Mouse (Mus musculus) C2C12 (cell line): ENCODE measurements around the gene Gm12216. TPM values are rescaled to one million over a fixed set of nuclear protein-coding genes. Genes with fewer than 3 reads are reported as not detected.
"Not testable (repeated sequence)": the region's sequence is repeated elsewhere in the genome, so short reads cannot be mapped to it uniquely, and the experiment has no call there.

Source experiments
- H3K27me3 ChIP-seq: one replicate; pipeline ENCODE4 v1.6.1; 2011; ENCODE audit not compliant: control insufficient read depth, insufficient read depth, insufficient read length
- H3K36me3 ChIP-seq: one replicate; pipeline ENCODE4 v1.6.1; 2011; ENCODE audit not compliant: control insufficient read depth, insufficient read depth
- H3K4me3 ChIP-seq: one replicate; pipeline ENCODE4 v1.5.1; 2011; ENCODE audit warnings: mild to moderate bottlenecking, control low read depth; ENCODE audit not compliant: poor library complexity, insufficient read depth, severe bottlenecking
- H3K79me2 ChIP-seq: one replicate; pipeline ENCODE4 v1.6.1; 2011; ENCODE audit not compliant: control insufficient read depth, insufficient read depth
- H3K79me3 ChIP-seq: one replicate; pipeline ENCODE4 v1.6.1; 2011; ENCODE audit warnings: low read depth, control low read depth
- H3ac ChIP-seq: one replicate; pipeline ENCODE3; 2011; ENCODE audit warnings: low read depth; ENCODE audit not compliant: control insufficient read depth, insufficient read length
- CEBPB ChIP-seq: IDR thresholded peaks from one replicate; pipeline ENCODE4 v1.6.1; 2011; ENCODE audit warnings: low read depth, mild to moderate bottlenecking, control low read depth, moderate library complexity
- CTCF ChIP-seq: IDR thresholded peaks from one replicate; pipeline ENCODE4 v1.5.1; 2011; ENCODE audit not compliant: control insufficient read depth, insufficient read depth, insufficient read length
- FOSL1 ChIP-seq: IDR thresholded peaks from one replicate; pipeline ENCODE4 v1.8.0; 2011; ENCODE audit warnings: mild to moderate bottlenecking, low read length; ENCODE audit not compliant: poor library complexity, insufficient read depth, severe bottlenecking
- MAX ChIP-seq: IDR thresholded peaks from one replicate; pipeline ENCODE4 v1.6.1; 2011; ENCODE audit warnings: mild to moderate bottlenecking, control low read depth
- MYOD1 ChIP-seq: IDR thresholded peaks from one replicate; pipeline ENCODE4 v1.6.1; 2011; ENCODE audit warnings: low read depth; ENCODE audit not compliant: control insufficient read depth, insufficient read length
- MYOG ChIP-seq: IDR thresholded peaks from one replicate; pipeline ENCODE4 v1.6.1; 2011; ENCODE audit not compliant: control insufficient read depth, insufficient read length; ENCODE audit errors: extremely low read depth
- USF1 ChIP-seq: IDR thresholded peaks from one replicate; pipeline ENCODE4 v1.6.1; 2011; ENCODE audit warnings: low read depth, mild to moderate bottlenecking, control low read depth, moderate library complexity
- polyA plus RNA-seq: library from polyadenylated mRNA; unstranded; fragments of >200 nt; fragmentation: generic; extraction: Trizol; gene quantifications from one replicate; pipeline ENCODE4 v1.2.1, GENCODE M21; 2012; ENCODE audit warnings: missing spikeins

Gm12216 gene
- polyA plus RNA-seq, 1 experiment = 0.49 TPM

- Histone ChIP-seq H3ac (no peak overlapping the region), H3K4me3 (no peak overlapping the region), H3K79me3 (no peaks in the 10 kb centered on the region), H3K36me3 (peaks cover 7% of the 10 kb centered on the region), H3K27me3 (no peaks in the 10 kb centered on the region), H3K79me2 (no peaks in the 10 kb centered on the region)
- no peak for TF ChIP-seq CEBPB
- TF ChIP-seq CTCF = no peak
- no peak for TF ChIP-seq MYOG
- no peak for TF ChIP-seq MAX
Measured at GRCm38 (mm10) chr11:53869172-53869571, 10.1 kb upstream of the Gm12216 start.

GRCm38 (mm10) chr11:53868323-53868722, 9.3 kb upstream of the Gm12216 start:
- not testable (repeated sequence) for H3K4me3 ChIP-seq, H3K79me3 ChIP-seq, H3K79me2 ChIP-seq, H3K36me3 ChIP-seq, H3ac ChIP-seq, H3K27me3 ChIP-seq

GRCm38 (mm10) chr11:53864724-53865310, 5.8 kb upstream of the Gm12216 start:
- not testable (repeated sequence) for H3K4me3 ChIP-seq, H3K27me3 ChIP-seq, H3ac ChIP-seq, H3K79me2 ChIP-seq, H3K79me3 ChIP-seq, H3K36me3 ChIP-seq

DNA sequence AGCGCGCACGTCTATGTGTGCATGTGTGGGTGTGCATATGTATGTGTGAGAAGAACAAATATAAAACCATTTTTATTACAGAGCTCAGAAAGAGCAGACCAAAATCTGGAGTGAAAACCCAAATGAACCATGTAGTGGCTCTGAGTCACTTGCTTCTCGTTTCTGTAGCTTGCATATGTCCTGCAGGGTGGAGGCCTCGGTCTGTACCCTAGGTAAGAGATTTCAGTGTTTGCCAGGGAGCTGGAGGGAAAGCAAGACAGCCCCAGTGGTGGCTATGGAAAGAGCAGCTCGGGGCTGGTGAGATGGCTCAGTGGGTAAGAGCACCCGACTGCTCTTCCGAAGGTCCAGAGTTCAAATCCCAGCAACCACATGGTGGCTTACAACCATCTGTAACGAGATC, 1.9 kb upstream of the Gm12216 start:
- not testable (repeated sequence) for H3K4me3 ChIP-seq, H3K36me3 ChIP-seq, H3K27me3 ChIP-seq, H3K79me2 ChIP-seq, H3ac ChIP-seq, H3K79me3 ChIP-seq

GRCm38 (mm10) chr11:53858058-53858760, 847 bp downstream of the Gm12216 start:
- no peaks in the 10 kb centered on the region for H3K36me3 ChIP-seq
- H3K27me3 ChIP-seq = no peaks in the 10 kb centered on the region
- peak overlapping the region; percentile 12 for H3ac ChIP-seq
- H3K4me3 ChIP-seq = peak overlapping the region; percentile 46
- no peaks in the 10 kb centered on the region for H3K79me2 ChIP-seq
- H3K79me3 ChIP-seq = no peaks in the 10 kb centered on the region
- TF ChIP-seq USF1 (no peak), MYOD1 (no peak), MAX (no peak), CEBPB (no peak), MYOG (no peak), FOSL1 (no peak), CTCF (no peak)

DNA sequence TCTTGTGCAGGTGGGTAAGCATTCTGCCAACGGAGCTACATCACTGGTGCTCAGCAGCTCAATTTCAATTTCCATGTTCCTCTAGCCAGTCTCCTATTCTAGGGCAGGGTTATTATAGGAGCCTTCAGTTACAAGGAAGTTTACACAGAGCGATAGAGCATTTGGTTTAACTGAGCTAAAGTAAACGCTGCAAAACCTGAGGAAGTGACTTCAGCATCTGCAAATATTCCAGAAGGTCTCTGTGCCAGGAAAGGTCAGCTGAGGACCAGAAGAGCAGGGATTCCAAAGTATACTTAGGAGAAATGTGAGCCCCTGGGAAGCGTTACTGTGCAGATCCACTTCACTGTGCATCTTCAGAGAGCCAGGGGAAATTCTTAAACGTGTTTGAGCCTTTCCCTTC, 5.4 kb downstream of the Gm12216 start:
- no peak overlapping the region for H3K4me3 ChIP-seq
- no peaks in the 10 kb centered on the region for H3K36me3 ChIP-seq
- no peaks in the 10 kb centered on the region for H3K79me2 ChIP-seq
- H3ac ChIP-seq = no peak overlapping the region
- no peaks in the 10 kb centered on the region for H3K79me3 ChIP-seq
- H3K27me3 ChIP-seq = no peaks in the 10 kb centered on the region
- TF ChIP-seq USF1 (no peak), MYOG (no peak), MAX (no peak), CEBPB (no peak), FOSL1 (no peak), CTCF (no peak), MYOD1 (no peak)

GRCm38 (mm10) chr11:53851795-53852194, 7.3 kb downstream of the Gm12216 start:
- H3K27me3 ChIP-seq = no peaks in the 10 kb centered on the region
- TF ChIP-seq FOSL1 (no peak), CEBPB (no peak), MAX (no peak), MYOD1 (no peak), USF1 (no peak), MYOG (no peak), CTCF (no peak)
- no peaks in the 10 kb centered on the region for H3K79me2 ChIP-seq
- H3K79me3 ChIP-seq = no peaks in the 10 kb centered on the region
- no peak overlapping the region for H3K4me3 ChIP-seq
- H3ac ChIP-seq = no peak overlapping the region
- no peaks in the 10 kb centered on the region for H3K36me3 ChIP-seq
